Comparison of ENCODE assay signal across 22 mouse cellular contexts in the genomic region with DNA sequence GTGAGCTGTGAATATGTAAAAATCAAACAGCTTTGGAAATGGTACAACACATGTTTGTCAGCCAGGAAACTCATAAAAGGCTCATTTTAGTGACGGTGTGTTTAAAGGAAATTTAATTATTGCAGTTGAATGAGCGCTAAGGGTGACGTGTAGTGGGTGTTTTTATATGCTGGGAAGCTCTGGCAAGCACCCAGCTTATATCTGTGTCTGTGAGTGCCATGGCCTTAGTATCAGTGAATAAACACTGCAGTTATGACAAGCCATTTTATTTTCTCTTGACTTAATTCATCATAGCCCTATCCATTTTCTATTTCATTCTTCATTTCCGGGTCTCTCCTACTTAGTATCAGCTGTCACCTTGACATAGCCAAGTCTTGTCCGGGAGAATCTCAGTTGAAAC.
"Had no signal": no experiment of that assay in that cellular context is flagged by ENCODE, and none has a peak within 500 bp of the region (broad histone marks: within the 10 kb centered on the region; RNA-seq: fewer than 3 reads in every experiment).

No protein-coding gene starts in this region.

- H3K27me3 ChIP-seq: limb, embryonic 12.5 days; limb, embryonic 15.5 days; midbrain, embryonic 12.5 days had no signal

- H3K27ac ChIP-seq: kidney, postnatal 0 days; layer of hippocampus, adult 2 months; limb, embryonic 12.5 days; limb, embryonic 15.5 days; liver, embryonic 14.5 days; macrophage; midbrain, embryonic 12.5 days; stomach, postnatal 0 days had no signal

- H3K9me3 ChIP-seq: limb, embryonic 12.5 days; limb, embryonic 15.5 days; midbrain, embryonic 12.5 days had no signal

- H3K4me3 ChIP-seq: layer of hippocampus, adult 2 months; limb, embryonic 12.5 days; limb, embryonic 15.5 days; midbrain, embryonic 12.5 days had no signal

- DNase-seq: kidney, adult 18-20 months; kidney, postnatal 25 days; layer of hippocampus, adult 9-11 months; liver, postnatal 0 days; lung, postnatal 10 days; right cerebral cortex, adult 18-20 months; right cerebral cortex, postnatal 14 days; right cerebral cortex, postnatal 4 days; thymus, adult 2 months; thymus, postnatal 14 days; thymus, postnatal 4 days had no signal

- H3K4me1 ChIP-seq: limb, embryonic 15.5 days; midbrain, embryonic 12.5 days had no signal

- ATAC-seq: intestine, embryonic 16.5 days; liver, postnatal 0 days; midbrain, embryonic 16.5 days had no signal

- H3K9ac ChIP-seq: limb, embryonic 12.5 days; limb, embryonic 15.5 days; liver, embryonic 14.5 days; liver, postnatal 0 days; midbrain, embryonic 12.5 days had no signal

- H3K4me2 ChIP-seq: limb, embryonic 12.5 days; limb, embryonic 15.5 days; liver, embryonic 11.5 days; midbrain, embryonic 12.5 days had no signal

- H3K36me3 ChIP-seq: limb, embryonic 12.5 days; limb, embryonic 15.5 days; midbrain, embryonic 12.5 days had no signal
